Mouse (Mus musculus) liver, adult 2 months (tissue): ENCODE measurements around the gene Rhox7a.

ENCODE experiments used
- CTCF ChIP-seq: fragments of 200-500 bp; IDR thresholded peaks from 2 replicates; pipeline ENCODE4 v1.5.1; 2011; ENCODE audit warnings: low read depth, low read length, control low read depth
- POLR2A ChIP-seq: fragments of 200-500 bp; IDR thresholded peaks from 2 replicates; pipeline ENCODE4 v1.6.1; 2011; ENCODE audit warnings: low read length, control low read depth; ENCODE audit not compliant: insufficient read depth; ENCODE audit errors: extremely low read depth

DNA sequence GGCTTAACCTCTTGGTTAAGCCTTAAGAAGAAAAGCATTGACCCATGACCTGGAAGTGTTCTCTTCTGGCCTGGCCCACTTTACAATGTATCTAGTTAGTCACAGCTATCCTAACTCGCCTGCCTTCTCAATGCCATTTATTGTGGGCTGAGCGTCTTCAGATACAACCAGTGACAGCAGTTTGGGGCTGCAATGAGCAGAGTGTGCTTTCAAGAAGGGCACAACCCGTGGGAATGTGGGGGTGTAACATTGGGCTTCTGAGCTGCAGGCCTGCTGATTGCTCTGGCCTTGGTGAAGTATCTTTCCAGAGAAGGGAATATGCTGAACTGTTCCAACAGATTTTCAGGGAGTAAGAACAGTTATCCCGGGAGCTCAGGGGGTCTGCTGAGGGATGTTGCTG, 47.4 kb downstream of the Rhox7a start, which contains the start of gene Rhox8:
- TF ChIP-seq POLR2A (no peak), CTCF (no peak)
